Mouse (Mus musculus) liver, adult (tissue): ENCODE measurements around the gene Gm10974.

Source experiments
- GATA4 ChIP-seq: IDR thresholded peaks from 2 replicates; pipeline ENCODE4 v1.6.1; 2014; ENCODE audit warnings: mild to moderate bottlenecking, low read length; ENCODE audit not compliant: insufficient replicate concordance

The Gm10974 gene

DNA sequence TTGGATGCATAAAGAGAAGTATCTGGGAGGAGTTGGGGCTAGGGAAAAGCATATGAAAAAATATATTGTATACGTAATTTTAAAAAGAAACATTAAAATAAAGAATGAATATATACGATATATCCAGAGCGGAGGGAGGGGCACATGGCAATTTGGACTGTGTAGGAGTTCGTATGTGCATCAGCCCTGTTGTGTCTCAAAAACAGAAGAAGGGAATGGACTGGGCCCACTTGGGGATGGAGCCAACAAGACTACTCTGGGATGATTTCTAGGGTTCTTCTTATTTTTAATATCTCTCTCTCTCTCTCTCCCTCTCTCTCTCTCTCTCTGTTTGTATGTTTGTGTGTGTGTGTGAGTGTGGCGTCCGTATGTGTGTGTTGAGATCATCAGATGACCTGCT lies 20.7 kb downstream of the Gm10974 start:
- no peak for TF ChIP-seq GATA4

GRCm38 (mm10) chr7:66387419-66387812 lies 21.7 kb downstream of the Gm10974 start:
- TF ChIP-seq GATA4 = no peak

GRCm38 (mm10) chr7:66387813-66388521 lies 22.3 kb downstream of the Gm10974 start, which contains the start of gene Lrrk1:
Gene Lrrk1 (minus strand): TSS chr7:66388350.
- no peak for TF ChIP-seq GATA4

DNA sequence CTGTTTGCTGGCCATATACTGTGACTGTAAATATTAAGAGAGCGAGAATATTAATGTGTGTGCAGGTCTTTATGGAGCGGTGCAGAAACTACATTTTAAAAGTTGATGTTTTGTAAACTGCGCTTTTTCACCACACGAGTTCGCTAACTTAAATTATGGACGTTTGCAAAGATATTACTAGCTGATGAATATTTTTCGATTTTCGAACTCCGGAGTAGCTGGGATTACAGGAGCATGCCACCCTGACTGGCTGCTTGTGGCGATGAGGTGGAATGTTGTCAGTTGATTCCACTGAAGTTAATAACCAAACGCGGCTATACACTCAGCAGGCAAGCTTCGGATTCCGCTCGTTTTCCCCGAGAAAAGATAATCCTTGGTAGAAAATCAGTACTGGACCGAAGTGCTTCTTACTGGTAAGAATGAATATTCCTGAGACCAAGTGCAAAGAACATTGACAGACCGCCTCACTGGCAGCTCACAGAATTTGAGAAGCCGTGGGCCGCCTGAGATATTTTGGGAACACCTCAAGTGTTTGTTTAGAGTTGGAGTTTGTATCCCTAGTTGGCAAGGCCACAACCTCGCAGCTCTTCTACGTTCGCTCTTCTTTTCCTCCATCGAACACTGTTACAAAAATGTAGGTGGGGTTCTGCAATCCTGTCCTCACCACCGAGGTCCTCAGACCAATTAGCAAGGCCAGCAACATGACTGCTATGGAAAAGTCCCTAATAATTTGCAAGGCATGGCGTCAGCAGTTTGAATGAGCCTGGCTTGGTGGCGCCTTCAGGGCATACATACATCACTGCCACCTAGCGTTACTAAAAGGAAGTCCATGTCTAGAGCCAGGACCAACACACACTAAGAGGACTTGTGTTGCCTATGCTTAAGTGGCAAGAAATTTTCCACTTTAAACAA lies 23.2 kb downstream of the Gm10974 start:
- TF ChIP-seq GATA4 = no peak

- TF ChIP-seq GATA4 = no peak
Measured at GRCm38 (mm10) chr7:66397288-66397687, 31.6 kb downstream of the Gm10974 start.

DNA sequence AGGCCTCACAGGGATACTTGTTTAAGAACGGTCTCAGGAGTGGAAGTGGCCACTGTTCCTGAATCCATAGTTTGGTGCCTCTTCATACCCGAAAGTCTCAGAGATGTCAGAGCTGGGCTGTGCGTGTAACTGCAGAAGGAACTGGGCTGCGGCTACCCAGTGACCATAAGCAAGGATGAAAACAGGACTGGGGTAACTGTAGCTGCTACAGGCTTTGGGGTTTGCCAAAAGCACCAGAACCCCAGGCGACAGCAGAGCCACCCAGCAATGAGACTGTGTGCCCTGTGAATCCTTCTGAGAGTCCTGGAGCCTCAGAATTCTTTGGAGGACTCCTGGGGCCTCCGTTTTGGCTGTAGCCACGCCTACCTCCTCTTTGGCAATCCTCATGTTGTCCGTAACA lies 35.9 kb downstream of the Gm10974 start:
- no peak for TF ChIP-seq GATA4

GRCm38 (mm10) chr7:66402876-66403275 lies 37.2 kb downstream of the Gm10974 start:
- no peak for TF ChIP-seq GATA4

DNA sequence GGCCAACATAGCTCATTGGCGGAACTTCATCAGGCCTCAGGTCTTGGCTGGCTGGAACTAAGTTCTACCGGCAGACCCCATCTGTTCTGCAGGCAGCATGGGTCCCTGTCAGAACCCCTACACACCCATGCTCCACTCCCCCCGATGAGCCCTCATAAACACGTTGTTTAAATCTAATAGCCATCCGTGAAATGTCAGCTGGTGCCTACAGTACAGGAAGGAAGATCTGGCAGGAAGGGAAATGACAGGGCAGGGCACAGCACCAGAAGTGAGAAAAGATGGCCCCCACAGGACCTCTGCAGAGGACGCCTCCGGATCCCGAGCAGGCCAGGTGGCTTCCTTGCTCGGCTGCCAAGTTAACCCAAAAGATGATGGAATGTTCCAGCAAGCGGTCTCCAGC lies 38.4 kb downstream of the Gm10974 start:
- TF ChIP-seq GATA4 = no peak

GRCm38 (mm10) chr7:66404802-66405201 lies 39.1 kb downstream of the Gm10974 start:
- TF ChIP-seq GATA4 = no peak

DNA sequence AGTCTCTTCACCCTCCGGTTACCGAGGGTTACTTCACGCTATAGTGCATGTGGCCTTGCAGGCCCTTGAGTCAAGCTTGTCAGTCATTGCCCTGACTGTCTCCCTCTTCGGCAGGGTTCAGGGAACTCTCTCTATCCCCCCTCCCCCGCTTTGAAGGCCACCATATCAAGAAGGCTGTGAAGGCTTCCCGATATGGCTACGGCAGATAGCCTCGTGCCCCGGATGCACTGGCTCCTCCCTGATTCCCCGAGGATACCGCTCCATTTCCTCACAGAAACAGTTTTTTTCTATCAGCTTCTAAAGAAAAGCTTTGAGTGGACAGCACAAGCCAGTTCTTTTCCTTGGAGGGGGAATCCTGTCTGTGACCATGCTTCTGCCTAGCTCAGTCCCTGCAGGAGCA lies 39.8 kb downstream of the Gm10974 start:
- TF ChIP-seq GATA4 = peak; percentile 84; the same call in 1 of the 2 replicates

- TF ChIP-seq GATA4 = no peak
Measured at GRCm38 (mm10) chr7:66405951-66406721, 40.4 kb downstream of the Gm10974 start.

DNA sequence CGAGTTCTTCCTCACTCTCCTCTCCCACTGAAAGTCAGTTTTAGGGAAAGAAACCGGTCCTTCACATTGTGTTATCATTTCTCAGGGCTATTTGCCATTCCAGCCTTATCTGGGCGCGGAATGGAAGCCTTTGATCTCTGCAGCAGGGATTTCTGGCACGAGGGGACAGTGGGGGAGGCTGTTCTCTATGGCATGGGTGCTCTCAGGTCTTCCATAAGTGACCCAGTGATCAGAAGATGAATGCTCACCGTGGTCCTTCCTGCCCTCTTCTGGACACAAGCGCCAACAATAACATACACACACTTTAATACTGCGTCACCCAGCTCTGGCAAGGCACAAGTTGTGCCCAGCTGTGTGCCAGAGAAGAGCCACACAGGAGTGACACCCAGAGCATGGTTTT lies 41.3 kb downstream of the Gm10974 start:
- TF ChIP-seq GATA4 = no peak

DNA sequence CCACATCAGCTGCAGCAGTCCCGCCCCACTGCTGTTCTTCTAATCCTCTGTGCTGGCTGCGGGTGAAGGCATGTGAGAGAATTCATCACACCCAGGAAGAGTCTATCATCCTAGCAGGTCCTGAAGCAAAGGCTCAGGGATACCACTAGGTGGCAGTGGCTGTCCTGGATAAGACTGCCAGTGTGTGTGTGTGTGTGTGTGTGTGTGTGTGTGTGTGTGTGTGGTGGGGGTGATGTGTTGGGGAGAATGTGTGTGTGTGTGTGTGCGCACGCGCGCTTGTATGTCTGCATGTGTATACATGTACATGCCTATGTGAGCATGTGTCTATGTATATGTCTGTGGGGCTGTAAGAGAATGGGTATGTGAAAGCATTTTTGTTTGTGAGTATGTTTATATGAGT lies 43.7 kb downstream of the Gm10974 start:
- no peak for TF ChIP-seq GATA4

- TF ChIP-seq GATA4 = no peak
Measured at GRCm38 (mm10) chr7:66413093-66413492, 47.4 kb downstream of the Gm10974 start.

DNA sequence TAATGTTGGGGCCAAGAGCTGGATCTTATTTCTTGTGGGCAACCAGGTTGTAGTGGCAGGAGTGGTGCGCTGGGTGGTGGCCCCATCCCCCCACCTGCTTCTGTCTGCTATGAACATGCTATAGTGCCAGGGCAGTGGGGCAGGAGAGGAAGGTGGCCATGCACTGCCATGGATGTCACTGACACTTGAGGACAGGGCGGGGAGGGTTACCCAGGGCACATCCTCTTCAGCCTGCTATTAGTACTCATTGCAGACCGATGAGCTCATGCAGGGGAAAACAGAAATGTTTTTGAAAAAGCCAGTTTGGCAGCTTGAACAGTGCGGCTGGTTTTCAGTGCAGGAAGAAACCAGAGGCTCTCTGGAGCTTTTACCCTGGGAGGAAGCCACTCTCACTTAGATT lies 51.1 kb downstream of the Gm10974 start:
- TF ChIP-seq GATA4 = no peak

GRCm38 (mm10) chr7:66418981-66419380 lies 53.3 kb downstream of the Gm10974 start:
- no peak for TF ChIP-seq GATA4

GRCm38 (mm10) chr7:66421903-66422302 lies 56.2 kb downstream of the Gm10974 start:
- TF ChIP-seq GATA4 = no peak
